Mouse (Mus musculus) small intestine, adult 10 weeks (tissue): Measurements from ENCODE around the gene Abcb10. TPM values are rescaled to one million over a fixed set of nuclear protein-coding genes. Genes with fewer than 3 reads are reported as not detected.

Source experiments
- polyA plus RNA-seq: library from polyadenylated mRNA; stranded (reverse); fragments of 350-450 nt; fragmentation: Illumina TruSeq; extraction: RNeasy Lipid Tissue Mini Kit (QIAGEN cat#74804); gene quantifications from one replicate; pipeline ENCODE4 v1.2.3, GENCODE M21; 2014; ENCODE audit warnings: low replicate concordance

The Abcb10 gene
- polyA plus RNA-seq: 20.4 TPM

GRCm38 (mm10) chr8:123982826-123983400 lies at the start of gene Abcb10:
Abcb10 (minus strand) TSS chr8:123983122.

GRCm38 (mm10) chr8:124021237-124022227 lies 38.6 kb upstream of the Abcb10 start, which contains the start of the genes Taf5l and Urb2:
Taf5l (minus strand) TSS chr8:124021397.
Urb2 (plus strand) TSS chr8:124021508.

GRCm38 (mm10) chr8:123948942-123949685 lies 33.8 kb downstream of the Abcb10 start, which contains the start of gene Nup133:
Nup133 (minus strand) TSS chr8:123949265.

Other genes with a start within 250 kb of the Abcb10 start
- 26.7 TPM for gene Rab4a, start 177.1 kb downstream of the Abcb10 start, polyA plus RNA-seq
- gene Ccsap, start 122.9 kb downstream of the Abcb10 start, polyA plus RNA-seq: 0.63 TPM
- gene Acta1, start 88.4 kb downstream of the Abcb10 start, polyA plus RNA-seq: not detected
- 2.9 TPM for gene Nup133, start 33.9 kb downstream of the Abcb10 start, polyA plus RNA-seq
- gene Taf5l, start 38.3 kb upstream of the Abcb10 start, polyA plus RNA-seq: 5.0 TPM
- gene Urb2, start 38.4 kb upstream of the Abcb10 start, polyA plus RNA-seq: 2.4 TPM
- gene Galnt2, start 248.3 kb upstream of the Abcb10 start, polyA plus RNA-seq: 10.5 TPM